Mouse (Mus musculus) liver, postnatal 0 days (tissue): ENCODE measurements at regions not wholly inside any gene's neighbourhood (a gene's known extent, or its start where the extent isn't known, plus 50 kb on each side); places are given as distances from the start of the nearest gene placed in this dataset.

ENCODE experiments used
- ATAC-seq: fragments of 200-750 bp; cut with Nextera tagmentation; 2 replicates; pipeline ENCODE4 v1.8.0; 2017; ENCODE audit warnings: mild to moderate bottlenecking, moderate library complexity
- DNase-seq: peaks from one replicate; pipeline ENCODE4 v3.0.0-alpha.2; 2016
- H3K27ac ChIP-seq: fragments of 300-500 bp; sonication (generic); 2 replicates; pipeline ENCODE4 v1.5.1; 2014; ENCODE audit warnings: antibody characterized with exemption, moderate library complexity, mild to moderate bottlenecking, low read depth
- H3K27me3 ChIP-seq: fragments of 300-500 bp; sonication (generic); 2 replicates; pipeline ENCODE4 v1.6.1; 2014; ENCODE audit warnings: low read length, control low read depth, mixed read lengths; ENCODE audit not compliant: insufficient read depth
- H3K36me3 ChIP-seq: fragments of 300-500 bp; sonication (generic); replicated peaks from 2 replicates; pipeline ENCODE4 v1.6.1; 2014; ENCODE audit warnings: mild to moderate bottlenecking, control low read depth, low read length, moderate library complexity, mixed read lengths; ENCODE audit not compliant: insufficient read depth
- H3K4me1 ChIP-seq: fragments of 300-500 bp; sonication (generic); 2 replicates; pipeline ENCODE4 v1.6.1; 2014; ENCODE audit warnings: antibody characterized with exemption, mild to moderate bottlenecking, control low read depth; ENCODE audit not compliant: insufficient read depth
- H3K4me2 ChIP-seq: fragments of 300-500 bp; sonication (generic); 2 replicates; pipeline ENCODE4 v1.6.1; 2014; ENCODE audit warnings: low read depth, mild to moderate bottlenecking, low read length, moderate library complexity, mixed read lengths
- H3K4me3 ChIP-seq: fragments of 300-500 bp; sonication (generic); 2 replicates; pipeline ENCODE4 v1.5.1; 2014; ENCODE audit warnings: low read depth, low read length
- H3K9ac ChIP-seq: fragments of 300-500 bp; sonication (generic); replicated peaks from 2 replicates; pipeline ENCODE4 v1.6.1; 2014; ENCODE audit warnings: mild to moderate bottlenecking, moderate library complexity
- H3K9me3 ChIP-seq: fragments of 300-500 bp; sonication (generic); 2 replicates; pipeline ENCODE4 v1.6.1; 2016; ENCODE audit warnings: mild to moderate bottlenecking, control low read depth, low read length, mixed read lengths
- CTCF ChIP-seq: sonication (generic); IDR thresholded peaks from 2 replicates; pipeline ENCODE4 v1.5.1; 2016; ENCODE audit warnings: antibody characterized with exemption, low read depth
- EP300 ChIP-seq: IDR thresholded peaks from 2 replicates; pipeline ENCODE4 v1.6.1; 2016; ENCODE audit warnings: antibody characterized with exemption, low read depth, mild to moderate bottlenecking
- WGBS: fragments of 180-500 bp; shearing (Covaris S2); extraction: QIAGEN DNeasy Blood & Tissue Kit; methylation state at CpG from one replicate; pipeline ENCODE4 v1.1.7; 2014; ENCODE audit not compliant: insufficient replicate concordance; 5-methylcytosine and 5-hydroxymethylcytosine counted together

DNA sequence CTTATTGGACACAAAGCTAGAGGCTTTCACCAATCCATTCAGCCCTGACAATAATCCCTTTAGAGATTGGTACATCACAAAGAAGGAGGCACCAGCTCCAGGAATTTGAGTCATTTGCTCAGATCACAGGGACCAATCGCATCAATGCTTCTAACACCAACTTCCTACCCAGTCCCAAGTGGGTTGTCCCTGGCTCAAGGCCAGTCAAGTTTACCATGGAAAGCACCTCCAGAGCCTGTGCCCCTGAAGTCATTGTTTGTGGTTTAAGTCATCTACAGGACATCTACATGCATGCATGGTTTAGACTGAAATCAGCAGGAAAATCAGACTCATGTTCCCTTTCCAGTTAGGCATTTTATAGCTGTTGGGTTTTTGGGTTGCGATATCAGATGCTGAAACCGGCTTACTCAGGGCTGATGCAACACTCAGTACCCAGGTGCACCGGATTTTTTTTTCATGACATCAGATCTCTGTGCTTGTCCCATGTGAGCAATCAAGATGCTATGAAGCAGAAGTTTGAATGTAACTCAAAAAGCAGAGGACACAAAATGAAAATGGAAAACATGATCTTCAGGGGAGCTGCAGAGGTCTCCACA is 50.3 kb upstream of the Sh3bp4 start:
- no peak overlapping the region for H3K27ac ChIP-seq
- no peaks in the 10 kb centered on the region for H3K27me3 ChIP-seq
- H3K4me2 ChIP-seq, result no peak overlapping the region
- no peaks in the 10 kb centered on the region for H3K36me3 ChIP-seq
- H3K9me3 ChIP-seq, result no peaks in the 10 kb centered on the region
- DNase-seq, result no peak
- TF ChIP-seq CTCF (no peak), EP300 (no peak)
- WGBS, result 79% methylated on average over 4 of the region's 4 CpGs
- H3K4me1 ChIP-seq, result no peaks in the 10 kb centered on the region; the same call in 1 of the 2 replicates
- H3K4me3 ChIP-seq, result no peak overlapping the region
- no peak for ATAC-seq
- H3K9ac ChIP-seq, result no peak overlapping the region
